Mouse (Mus musculus) hindbrain, embryonic 10.5 days (tissue): Measurements from ENCODE around the gene Abtb2. TPM values are rescaled to one million over a fixed set of nuclear protein-coding genes. Genes with fewer than 3 reads are reported as not detected.

Experiments used
- DNase-seq: peaks from one replicate; pipeline ENCODE4 v3.0.0-alpha.2; 2017; ENCODE audit warnings: low spot score
- H3K27ac ChIP-seq: fragments of 300-500 bp; sonication (generic); 2 replicates; pipeline ENCODE4 v1.5.1; 2016; ENCODE audit warnings: mild to moderate bottlenecking, moderate library complexity
- H3K27me3 ChIP-seq: fragments of 300-500 bp; sonication (generic); 2 replicates; pipeline ENCODE4 v1.6.1; 2016; ENCODE audit warnings: mild to moderate bottlenecking; ENCODE audit not compliant: poor library complexity, insufficient read depth, severe bottlenecking
- H3K36me3 ChIP-seq: fragments of 300-500 bp; sonication (generic); 2 replicates; pipeline ENCODE4 v1.6.1; 2016; ENCODE audit warnings: mild to moderate bottlenecking, moderate library complexity
- H3K4me1 ChIP-seq: fragments of 300-500 bp; sonication (generic); replicated peaks from 2 replicates; pipeline ENCODE4 v1.6.1; 2016; ENCODE audit warnings: mild to moderate bottlenecking
- H3K4me3 ChIP-seq: fragments of 300-500 bp; sonication (generic); 2 replicates; pipeline ENCODE4 v1.5.1; 2016; ENCODE audit warnings: mild to moderate bottlenecking, moderate library complexity
- H3K9me3 ChIP-seq: fragments of 300-500 bp; sonication (generic); 2 replicates; pipeline ENCODE4 v1.6.1; 2016; ENCODE audit warnings: mild to moderate bottlenecking, moderate library complexity
- WGBS: fragments of 180-500 bp; shearing (Covaris S2); methylation state at CpG from one replicate; pipeline ENCODE4 v1.1.7; 2016; 5-methylcytosine and 5-hydroxymethylcytosine counted together
- polyA plus RNA-seq: library from polyadenylated mRNA; unstranded; fragments of >200 nt; fragmentation: Nextera tagmentation; extraction: Ambion mirVana; gene quantifications from 2 replicates; pipeline ENCODE4 v1.2.1, GENCODE M21; 2016

Gene Abtb2
- polyA plus RNA-seq, 1 experiment from 2014 or later, result 21.3 TPM

DNA sequence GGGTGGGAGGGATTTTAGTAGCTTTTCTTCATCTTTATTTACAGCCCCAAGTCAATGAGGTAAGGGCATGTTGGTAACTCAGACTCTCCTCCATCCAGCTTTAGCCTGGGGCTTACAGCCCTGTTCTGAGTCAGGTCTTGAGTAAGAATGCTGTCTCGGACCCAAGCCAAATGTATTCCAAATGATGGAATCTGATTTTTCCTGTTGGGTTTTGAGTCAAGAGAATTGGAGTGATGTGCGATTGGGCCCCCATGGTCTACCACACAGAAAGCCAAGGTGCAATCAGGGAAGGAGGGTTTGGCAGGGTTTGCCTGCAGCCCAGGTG, 66.8 kb downstream of the Abtb2 start:
- 92% methylated on average over 2 of the region's 2 CpGs for WGBS
- Histone ChIP-seq H3K36me3 (no peaks in the 10 kb centered on the region), H3K4me3 (no peak overlapping the region), H3K27ac (no peak overlapping the region), H3K9me3 (no peaks in the 10 kb centered on the region), H3K4me1 (peaks cover 69% of the 10 kb centered on the region), H3K27me3 (peaks cover 32% of the 10 kb centered on the region)
- no peak for DNase-seq

DNA sequence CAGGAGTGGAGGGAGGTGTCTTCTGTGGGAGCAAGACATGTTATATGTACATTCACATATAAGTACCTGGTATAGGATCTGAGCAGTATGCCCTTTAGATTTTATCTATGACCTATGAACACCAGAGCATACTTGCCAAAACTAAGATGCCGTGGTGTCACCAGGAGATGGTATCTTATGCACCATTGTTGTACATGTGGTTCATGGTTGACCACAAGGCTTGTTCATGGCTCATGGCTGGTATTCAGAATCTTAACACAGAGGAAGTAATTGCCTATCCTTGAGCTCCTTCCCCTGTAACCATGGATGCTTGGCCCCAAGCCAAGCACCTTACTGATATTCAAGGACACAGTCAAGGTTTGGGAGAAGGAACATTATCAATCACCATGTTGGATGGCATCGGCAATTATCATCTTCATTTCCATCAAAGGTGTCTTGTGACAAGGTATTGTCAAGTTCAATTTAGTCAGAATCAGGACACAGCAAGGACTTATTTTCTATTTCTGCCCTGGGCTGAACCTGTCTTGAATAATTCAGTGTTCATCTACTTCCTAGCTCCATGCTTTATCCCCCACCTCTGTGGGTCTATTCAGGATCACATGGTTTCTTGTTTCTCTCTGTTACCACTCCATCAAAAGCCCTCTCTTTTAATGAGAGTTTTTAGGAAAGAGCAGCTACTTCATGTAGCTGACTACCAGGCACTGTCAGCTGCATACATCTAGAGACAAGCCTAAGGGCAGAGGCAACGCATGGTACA, 69.8 kb downstream of the Abtb2 start:
- no peak for DNase-seq
- no peaks in the 10 kb centered on the region for H3K9me3 ChIP-seq
- no peak overlapping the region for H3K4me3 ChIP-seq
- peaks cover 68% of the 10 kb centered on the region for H3K4me1 ChIP-seq
- H3K27ac ChIP-seq, result no peak overlapping the region
- 95% methylated on average over 3 of the region's 3 CpGs for WGBS
- no peaks in the 10 kb centered on the region for H3K36me3 ChIP-seq
- H3K27me3 ChIP-seq, result peaks cover 29% of the 10 kb centered on the region

DNA sequence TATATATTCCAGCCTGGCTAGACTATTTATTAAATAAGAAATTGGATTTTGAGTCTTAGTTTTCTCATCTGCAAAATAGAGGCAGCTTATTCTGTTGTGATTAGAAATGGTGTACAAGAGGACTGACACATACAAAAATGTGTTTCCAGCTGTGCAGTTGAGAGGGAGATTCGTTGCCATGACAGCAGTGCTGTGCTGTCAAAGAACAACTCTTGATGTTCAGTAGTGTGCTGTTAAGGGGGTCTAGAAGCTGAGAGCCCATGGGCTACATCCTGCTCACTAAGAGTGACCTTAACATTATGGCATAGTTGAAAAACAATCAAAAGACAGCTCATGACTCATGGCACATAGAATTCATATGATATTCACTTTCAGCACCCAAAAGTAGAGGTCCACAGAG, 71.3 kb downstream of the Abtb2 start:
- Histone ChIP-seq H3K4me1 (peaks cover 68% of the 10 kb centered on the region), H3K9me3 (no peaks in the 10 kb centered on the region), H3K27me3 (peaks cover 44% of the 10 kb centered on the region), H3K27ac (no peak overlapping the region), H3K4me3 (no peak overlapping the region), H3K36me3 (no peaks in the 10 kb centered on the region)
- DNase-seq, result no peak
- WGBS, result 46% methylated on average over 1 of the region's 1 CpGs

DNA sequence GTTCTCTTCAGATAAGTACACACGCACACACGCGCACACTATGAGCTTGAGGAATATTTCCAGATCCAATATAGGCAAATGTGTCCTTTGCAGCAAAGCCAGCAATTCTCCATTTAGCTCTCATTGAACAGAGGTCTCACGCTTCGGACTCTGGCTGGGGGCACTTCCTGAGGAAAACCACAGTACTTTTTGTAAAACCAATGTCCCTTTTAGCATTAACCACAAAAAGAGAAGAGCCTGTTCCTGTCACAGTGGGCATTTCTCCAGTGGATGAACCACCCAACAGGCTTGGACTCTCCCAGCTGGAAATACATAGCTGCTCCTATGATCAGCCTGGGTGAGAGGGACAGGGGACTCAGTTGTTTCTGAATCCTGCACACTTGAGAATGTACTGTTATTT, 71.8 kb downstream of the Abtb2 start:
- peaks cover 66% of the 10 kb centered on the region for H3K4me1 ChIP-seq

DNA sequence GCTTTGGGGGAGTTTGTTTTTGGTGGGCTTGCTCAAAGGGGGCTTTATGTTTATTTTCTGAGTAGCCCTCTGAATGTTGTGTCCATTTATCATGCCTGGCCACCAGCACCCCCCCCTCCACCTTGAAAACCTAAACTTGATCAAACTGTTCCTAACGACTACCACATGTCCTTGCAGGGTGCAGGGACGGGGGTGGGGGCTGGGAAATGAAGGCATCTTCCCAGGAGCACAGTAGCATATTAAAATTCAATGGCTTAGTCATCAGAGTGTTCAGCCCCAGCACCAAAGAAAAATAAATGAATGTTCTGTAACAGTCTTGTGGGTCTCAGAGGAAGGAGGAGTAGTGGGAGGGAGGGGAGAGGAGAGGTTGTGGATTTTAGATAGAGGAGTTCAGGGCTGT, 73.6 kb downstream of the Abtb2 start:
- peak; percentile 35 for DNase-seq
- WGBS, result 55% methylated on average over 2 of the region's 2 CpGs
- peaks cover 56% of the 10 kb centered on the region for H3K27me3 ChIP-seq
- no peak overlapping the region for H3K4me3 ChIP-seq
- H3K4me1 ChIP-seq, result peaks cover 79% of the 10 kb centered on the region
- no peaks in the 10 kb centered on the region for H3K9me3 ChIP-seq
- 0 out of 2 replicates have a peak overlapping the region, but pooled peaks have one; percentile 59 for H3K27ac ChIP-seq
- no peaks in the 10 kb centered on the region for H3K36me3 ChIP-seq

More for the DNA sequence above, 71.8 kb downstream of the Abtb2 start:
- no peaks in the 10 kb centered on the region for H3K36me3 ChIP-seq
- no peak overlapping the region for H3K4me3 ChIP-seq
- no peaks in the 10 kb centered on the region for H3K9me3 ChIP-seq
- 94% methylated on average over 5 of the region's 5 CpGs for WGBS
- peaks cover 50% of the 10 kb centered on the region for H3K27me3 ChIP-seq
- no peak overlapping the region for H3K27ac ChIP-seq
- DNase-seq, result no peak

DNA sequence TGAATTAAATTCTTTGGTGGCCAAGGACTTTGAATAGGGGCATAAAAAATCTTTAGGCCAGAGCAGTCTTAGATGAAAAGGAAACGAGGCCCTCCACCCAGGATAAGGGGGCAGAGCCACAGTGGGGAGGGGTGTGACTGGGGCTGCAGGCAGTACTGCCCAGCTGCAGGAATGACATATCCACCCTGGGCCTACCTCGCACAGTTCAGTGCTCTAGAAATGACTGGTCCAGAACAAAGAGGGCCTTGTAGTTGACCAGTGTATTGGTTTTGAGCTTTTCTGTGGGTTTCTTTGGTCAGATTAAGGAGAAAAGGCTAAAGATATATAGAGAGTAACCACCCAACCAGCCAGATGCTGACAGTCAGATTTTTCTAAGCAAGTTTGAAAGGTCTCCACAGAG, 74.8 kb downstream of the Abtb2 start:
- H3K9me3 ChIP-seq, result no peaks in the 10 kb centered on the region
- WGBS, result 36% methylated on average over 2 of the region's 2 CpGs
- DNase-seq, result no peak
- 0 out of 2 replicates have a peak overlapping the region, but pooled peaks have one; percentile 59 for H3K27ac ChIP-seq
- no peak overlapping the region for H3K4me3 ChIP-seq
- peaks cover 64% of the 10 kb centered on the region for H3K27me3 ChIP-seq
- H3K4me1 ChIP-seq, result peaks cover 80% of the 10 kb centered on the region
- H3K36me3 ChIP-seq, result no peaks in the 10 kb centered on the region

DNA sequence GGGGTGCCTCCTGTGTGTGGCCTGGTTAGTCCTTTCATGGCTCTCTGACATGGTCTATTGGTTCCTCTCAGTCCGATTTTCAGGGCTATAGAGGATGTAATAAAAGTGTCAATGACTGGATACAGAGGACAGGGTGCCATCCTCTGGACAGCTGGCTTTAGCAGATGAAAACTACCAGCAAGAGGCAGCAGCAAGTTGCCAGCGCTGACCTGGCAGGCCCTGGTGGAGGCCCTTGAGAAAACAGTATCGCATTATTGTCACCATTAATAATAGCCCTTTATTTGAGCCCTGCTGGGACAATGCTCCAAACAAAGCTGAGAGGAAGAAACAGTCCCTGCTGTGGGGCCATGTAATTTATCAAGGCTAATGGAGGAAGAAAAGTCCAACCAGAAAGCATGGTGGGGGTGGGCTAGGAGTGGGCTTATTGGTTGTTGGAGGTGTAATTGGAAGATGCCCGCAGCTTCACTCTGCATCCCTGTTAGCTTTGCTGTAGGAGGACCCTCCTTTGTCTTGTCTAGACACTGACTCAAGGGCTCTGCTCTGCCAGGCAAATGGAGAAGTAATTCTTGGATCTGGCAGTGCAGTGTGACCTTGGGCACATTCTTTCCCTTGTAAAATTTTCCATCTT, 77.6 kb downstream of the Abtb2 start:
- WGBS, result 23% methylated on average over 4 of the region's 4 CpGs
- Histone ChIP-seq H3K4me1 (peaks cover 52% of the 10 kb centered on the region), H3K27ac (peak overlapping the region; percentile 54), H3K27me3 (peaks cover 70% of the 10 kb centered on the region), H3K4me3 (no peak overlapping the region), H3K36me3 (no peaks in the 10 kb centered on the region), H3K9me3 (no peaks in the 10 kb centered on the region)
- DNase-seq, result peak; percentile 54

DNA sequence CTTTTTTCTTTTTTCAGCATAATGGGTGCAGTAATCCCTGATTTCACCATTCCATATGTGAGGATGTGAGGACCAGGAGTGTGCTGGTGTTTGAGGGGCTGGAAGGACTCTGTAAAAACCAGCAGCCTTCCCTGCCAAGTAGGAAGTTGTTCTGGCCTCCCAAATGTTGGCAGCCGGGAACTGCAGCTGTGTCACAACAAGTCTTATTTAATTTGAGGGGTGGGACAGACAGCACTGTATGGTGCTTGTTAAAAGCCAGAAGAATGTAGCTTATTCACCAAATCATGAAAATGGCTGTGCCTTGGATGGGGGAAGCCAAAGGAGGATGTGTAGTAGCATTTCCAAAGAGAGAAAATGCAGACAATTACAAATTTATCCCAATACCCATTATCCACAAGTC, 78.3 kb downstream of the Abtb2 start:
- Histone ChIP-seq H3K36me3 (no peaks in the 10 kb centered on the region), H3K4me1 (peaks cover 46% of the 10 kb centered on the region), H3K4me3 (no peak overlapping the region), H3K27ac (peak overlapping the region; percentile 54; the same call in 1 of the 2 replicates), H3K9me3 (no peaks in the 10 kb centered on the region), H3K27me3 (peaks cover 69% of the 10 kb centered on the region)
- DNase-seq, result no peak
- 29% methylated on average over 1 of the region's 1 CpGs for WGBS

DNA sequence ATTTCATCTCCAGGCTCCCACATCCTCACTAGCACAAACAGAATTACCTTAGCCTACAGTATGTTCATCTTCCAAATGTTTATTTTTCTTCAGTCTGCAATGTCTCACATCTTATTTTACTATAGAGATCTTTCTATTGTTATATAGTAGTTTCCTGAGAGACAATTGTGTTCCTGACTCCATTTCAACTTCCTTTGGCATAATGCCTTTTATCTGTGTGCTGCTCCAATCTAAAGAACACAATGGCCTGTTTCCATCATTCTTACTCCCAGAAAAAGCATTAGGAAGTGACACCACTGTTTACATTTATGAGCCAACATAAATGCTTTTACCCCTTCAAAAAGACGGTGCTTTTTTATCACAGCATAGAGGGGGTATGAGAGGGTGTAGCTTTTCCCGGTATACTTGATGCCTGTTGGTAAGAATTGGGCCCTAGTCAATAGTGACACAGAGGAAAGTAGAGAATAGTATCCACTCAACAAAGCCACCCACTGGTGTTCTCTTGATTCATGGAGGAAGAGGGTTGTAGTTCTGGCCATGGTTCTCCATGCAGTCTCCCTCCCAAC, 84.3 kb downstream of the Abtb2 start:
- Histone ChIP-seq H3K27me3 (peaks cover 25% of the 10 kb centered on the region), H3K4me3 (no peak overlapping the region), H3K27ac (no peak overlapping the region), H3K9me3 (no peaks in the 10 kb centered on the region), H3K4me1 (peaks cover 15% of the 10 kb centered on the region), H3K36me3 (no peaks in the 10 kb centered on the region)
- no peak for DNase-seq
- 84% methylated on average over 2 of the region's 2 CpGs for WGBS

DNA sequence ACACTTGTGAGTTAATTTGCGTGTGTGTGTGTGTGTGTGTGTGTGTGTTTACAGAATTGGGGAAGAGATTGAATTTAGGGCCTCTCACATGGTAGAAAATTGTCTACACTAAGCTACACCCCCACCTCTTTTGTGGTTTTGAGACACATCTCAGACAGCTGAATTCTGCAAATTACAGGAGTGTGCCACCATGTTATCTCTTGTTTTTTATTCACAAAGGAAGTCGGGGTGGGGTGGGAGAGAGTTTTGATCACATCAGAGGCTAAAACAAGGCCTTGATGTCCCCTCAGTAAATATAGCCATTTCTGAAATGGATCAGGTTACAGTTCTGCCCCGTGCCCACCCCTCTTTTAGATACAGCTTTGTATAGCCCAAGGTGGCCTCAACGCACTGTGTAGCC, 86.0 kb downstream of the Abtb2 start:
- no peaks in the 10 kb centered on the region for H3K36me3 ChIP-seq
- DNase-seq, result no peak
- no peak overlapping the region for H3K27ac ChIP-seq
- H3K4me3 ChIP-seq, result no peak overlapping the region
- 79% methylated on average over 4 of the region's 4 CpGs for WGBS
- H3K9me3 ChIP-seq, result no peaks in the 10 kb centered on the region
- peaks cover 8% of the 10 kb centered on the region for H3K27me3 ChIP-seq
- peaks cover 24% of the 10 kb centered on the region for H3K4me1 ChIP-seq

DNA sequence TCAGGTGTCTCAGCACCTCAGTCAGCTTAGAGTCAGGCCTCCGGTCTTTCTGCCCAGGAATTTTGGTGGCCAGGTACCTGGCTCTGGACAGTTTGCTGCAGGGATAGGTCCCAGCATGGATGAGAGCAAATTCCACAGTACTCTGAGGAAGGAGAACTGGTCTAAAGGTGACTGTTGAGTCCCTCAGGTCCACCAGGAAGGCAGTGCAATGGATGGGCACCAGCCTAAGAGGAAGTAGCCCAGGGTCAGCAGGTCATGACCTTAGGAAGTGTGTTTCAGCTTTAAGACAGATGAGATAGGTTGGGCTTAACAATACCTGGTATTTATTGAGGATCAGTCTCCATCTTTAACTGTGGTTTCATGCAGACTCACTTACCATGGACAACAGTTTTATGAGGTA, 88.9 kb downstream of the Abtb2 start:
- no peak for DNase-seq
- H3K9me3 ChIP-seq, result no peaks in the 10 kb centered on the region
- peaks cover 10% of the 10 kb centered on the region; the same call in 1 of the 2 replicates for H3K27me3 ChIP-seq
- no peak overlapping the region for H3K4me3 ChIP-seq
- H3K4me1 ChIP-seq, result peaks cover 38% of the 10 kb centered on the region
- H3K36me3 ChIP-seq, result no peaks in the 10 kb centered on the region
- WGBS, result 96% methylated on average over 1 of the region's 1 CpGs
- H3K27ac ChIP-seq, result no peak overlapping the region

DNA sequence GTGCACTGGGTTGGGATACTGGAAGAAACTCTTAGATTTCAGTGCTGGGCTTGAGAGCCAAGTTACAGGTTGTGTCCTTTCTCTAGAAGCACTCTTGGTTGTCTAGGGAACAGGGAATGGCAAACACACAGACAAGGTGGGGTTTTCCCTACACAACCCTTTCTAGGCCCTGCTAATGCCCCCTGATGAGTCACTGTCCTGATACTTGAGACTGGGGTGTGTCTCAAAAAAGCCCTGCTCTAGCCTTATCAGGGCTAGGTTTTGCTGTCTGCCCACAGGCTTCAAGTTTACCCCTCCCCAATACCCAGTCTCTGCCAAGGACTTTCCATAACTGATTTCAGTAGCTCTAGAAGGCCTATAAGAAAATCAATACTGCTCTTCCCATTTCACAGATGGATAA, 89.9 kb downstream of the Abtb2 start:
- H3K4me3 ChIP-seq, result no peak overlapping the region
- peaks cover 46% of the 10 kb centered on the region for H3K4me1 ChIP-seq
- no peaks in the 10 kb centered on the region for H3K9me3 ChIP-seq
- H3K27me3 ChIP-seq, result peaks cover 10% of the 10 kb centered on the region; the same call in 1 of the 2 replicates
- DNase-seq, result no peak
- no peak overlapping the region for H3K27ac ChIP-seq
- H3K36me3 ChIP-seq, result no peaks in the 10 kb centered on the region

DNA sequence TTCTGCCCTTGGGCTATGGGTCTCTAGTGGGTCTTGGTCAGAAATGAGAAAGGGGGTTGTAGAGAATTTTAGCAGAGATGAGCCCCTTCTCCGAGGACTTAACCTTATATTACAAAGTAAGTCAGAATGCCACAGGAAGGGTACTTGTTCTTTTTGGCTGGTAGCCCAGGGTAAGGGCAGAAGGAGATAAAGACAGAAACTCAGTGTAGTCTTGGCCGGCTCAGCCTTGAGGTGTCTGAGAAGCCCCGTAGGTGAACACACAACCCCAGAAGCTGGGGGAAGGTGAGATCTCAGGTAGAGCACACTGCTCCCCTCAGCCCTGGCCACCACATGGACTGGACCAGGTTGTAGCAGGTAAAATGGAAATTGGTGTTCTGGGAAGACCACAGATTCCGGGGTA, 93.1 kb downstream of the Abtb2 start:
- 86% methylated on average over 4 of the region's 4 CpGs for WGBS
- Histone ChIP-seq H3K4me1 (peaks cover 59% of the 10 kb centered on the region), H3K4me3 (no peak overlapping the region), H3K27ac (peak overlapping the region; percentile 79), H3K36me3 (no peaks in the 10 kb centered on the region), H3K27me3 (peaks cover 10% of the 10 kb centered on the region; the same call in 1 of the 2 replicates), H3K9me3 (no peaks in the 10 kb centered on the region)
- DNase-seq, result no peak
